Mouse (Mus musculus): ENCODE results near the gene Gga3. TPM values are rescaled to one million over a fixed set of nuclear protein-coding genes. Genes with fewer than 3 reads are reported as not detected.

The Gga3 gene
- total RNA-seq, 2 experiments from 2014 or later, result 28.2 to 34.1 TPM

GRCm38 (mm10) chr11:115632247-115632646 is 28.4 kb upstream of the Gga3 start:
- no peak for ATAC-seq (replicated peaks; ENCODE audit: poor library complexity, severe bottlenecking)

- no peak for ATAC-seq (replicated peaks; ENCODE audit: poor library complexity, severe bottlenecking)
These were observed 27.6 kb upstream of the Gga3 start for GRCm38 (mm10) chr11:115631505-115631890.

- peak; percentile 72 for ATAC-seq (replicated peaks; ENCODE audit: poor library complexity, severe bottlenecking)
These were observed 27.0 kb upstream of the Gga3 start for GRCm38 (mm10) chr11:115630532-115631504.

GRCm38 (mm10) chr11:115629734-115630531 is 26.1 kb upstream of the Gga3 start:
- no peak for ATAC-seq (replicated peaks; ENCODE audit: poor library complexity, severe bottlenecking)

- no peak for ATAC-seq (replicated peaks; ENCODE audit: poor library complexity, severe bottlenecking)
These were observed 24.7 kb upstream of the Gga3 start for GRCm38 (mm10) chr11:115628465-115629101.

- ATAC-seq (replicated peaks; ENCODE audit: poor library complexity, severe bottlenecking), result peak; percentile 91
These were observed 24.0 kb upstream of the Gga3 start, which contains the start of gene Slc25a19 for GRCm38 (mm10) chr11:115627705-115628464. TSS of gene Slc25a19 (minus strand) at chr11:115628295.

GRCm38 (mm10) chr11:115626824-115627616 is 23.2 kb upstream of the Gga3 start:
- no peak for ATAC-seq (replicated peaks; ENCODE audit: poor library complexity, severe bottlenecking)

GRCm38 (mm10) chr11:115625877-115626276 is 22.0 kb upstream of the Gga3 start:
- ATAC-seq (replicated peaks; ENCODE audit: poor library complexity, severe bottlenecking), result no peak

GRCm38 (mm10) chr11:115623487-115624070 is 19.7 kb upstream of the Gga3 start:
- no peak for ATAC-seq (replicated peaks; ENCODE audit: poor library complexity, severe bottlenecking)

- no peak for ATAC-seq (replicated peaks; ENCODE audit: poor library complexity, severe bottlenecking)
These were observed 16.1 kb upstream of the Gga3 start for GRCm38 (mm10) chr11:115619949-115620348.

- no peak for ATAC-seq (replicated peaks; ENCODE audit: poor library complexity, severe bottlenecking)
These were observed 15.1 kb upstream of the Gga3 start for GRCm38 (mm10) chr11:115618732-115619516.

- no peak for ATAC-seq (replicated peaks; ENCODE audit: poor library complexity, severe bottlenecking)
These were observed 14.2 kb upstream of the Gga3 start for GRCm38 (mm10) chr11:115618001-115618400.

- ATAC-seq (replicated peaks; ENCODE audit: poor library complexity, severe bottlenecking), result no peak
These were observed 13.0 kb upstream of the Gga3 start for GRCm38 (mm10) chr11:115616893-115617292.

- no peak for ATAC-seq (replicated peaks; ENCODE audit: poor library complexity, severe bottlenecking)
These were observed 12.5 kb upstream of the Gga3 start for GRCm38 (mm10) chr11:115616371-115616770.

GRCm38 (mm10) chr11:115615875-115616274 is 12.0 kb upstream of the Gga3 start:
- ATAC-seq (replicated peaks; ENCODE audit: poor library complexity, severe bottlenecking), result no peak

GRCm38 (mm10) chr11:115615108-115615825 is 11.4 kb upstream of the Gga3 start:
- no peak for ATAC-seq (replicated peaks; ENCODE audit: poor library complexity, severe bottlenecking)
